Mouse (Mus musculus): ENCODE results near the gene Fam234b. TPM values are rescaled to one million over a fixed set of nuclear protein-coding genes. Genes with fewer than 3 reads are reported as not detected.

Fam234b gene
- polyA plus RNA-seq, 1 experiment from 2014 or later = 5.7 TPM

DNA sequence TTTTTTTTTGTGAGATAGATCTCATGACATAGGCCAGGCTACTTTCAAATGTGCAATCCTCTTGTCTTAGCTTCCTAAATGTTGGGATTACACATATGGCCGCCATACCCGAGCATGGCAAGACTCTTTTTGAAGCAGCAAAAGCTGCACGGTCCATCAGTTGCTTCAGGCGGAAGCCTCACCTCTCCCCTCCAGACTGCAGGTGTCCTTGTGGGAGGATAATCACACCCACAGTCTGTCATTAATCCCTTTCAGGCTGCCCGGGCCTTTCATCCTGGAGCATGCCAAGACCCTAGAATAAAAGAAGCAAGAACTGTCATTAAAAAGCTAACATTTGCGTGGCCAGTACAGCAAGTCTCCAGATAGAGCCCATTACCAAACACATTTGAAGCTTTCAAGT lies 71.8 kb downstream of the Fam234b start:
- no peaks in the 10 kb centered on the region for H3K27me3 ChIP-seq (replicated peaks; ENCODE audit: insufficient read depth, low read length)
- 55% methylated on average over 6 of the region's 6 CpGs for WGBS
- H3K27ac ChIP-seq (ENCODE audit: low read length) = no peak overlapping the region
- DNase-seq (ENCODE audit: low spot score) (no peak), ATAC-seq (no peak)
- no peaks in the 10 kb centered on the region for H3K4me1 ChIP-seq (ENCODE audit: insufficient read depth, low read depth, low read length)
- H3K36me3 ChIP-seq (ENCODE audit: insufficient read depth, low read length) = no peaks in the 10 kb centered on the region
- no peak overlapping the region for H3K4me2 ChIP-seq (replicated peaks; ENCODE audit: low read depth, low read length)
- H3K9me3 ChIP-seq (ENCODE audit: low read length) = no peaks in the 10 kb centered on the region
- H3K4me3 ChIP-seq (ENCODE audit: low read depth, low read length) = no peak overlapping the region
- no peak for TF ChIP-seq EP300 (IDR thresholded peaks at IDR 0.05)
- no peak for TF ChIP-seq CTCF (IDR thresholded peaks at IDR 0.05)
- H3K9ac ChIP-seq (replicated peaks; ENCODE audit: low read depth) = no peak overlapping the region

- H3K36me3 ChIP-seq (ENCODE audit: insufficient read depth, low read length) = no peaks in the 10 kb centered on the region
- H3K9ac ChIP-seq (replicated peaks; ENCODE audit: low read depth) = no peak overlapping the region
- H3K4me1 ChIP-seq (ENCODE audit: insufficient read depth, low read depth, low read length) = no peaks in the 10 kb centered on the region
- WGBS = 53% methylated on average over 2 of the region's 2 CpGs
- TF ChIP-seq CTCF (IDR thresholded peaks at IDR 0.05) = no peak
- no peak for TF ChIP-seq EP300 (IDR thresholded peaks at IDR 0.05)
- H3K9me3 ChIP-seq (ENCODE audit: low read length) = no peaks in the 10 kb centered on the region
- no peak overlapping the region for H3K27ac ChIP-seq (ENCODE audit: low read length)
- ATAC-seq = peak; percentile 26
- H3K27me3 ChIP-seq (replicated peaks; ENCODE audit: insufficient read depth, low read length) = no peaks in the 10 kb centered on the region
- DNase-seq (ENCODE audit: low spot score) = peak; percentile 58
- no peak overlapping the region for H3K4me2 ChIP-seq (replicated peaks; ENCODE audit: low read depth, low read length)
- no peak overlapping the region for H3K4me3 ChIP-seq (ENCODE audit: low read depth, low read length)
These were observed 74.0 kb downstream of the Fam234b start for GRCm38 (mm10) chr6:135271761-135272160.

DNA sequence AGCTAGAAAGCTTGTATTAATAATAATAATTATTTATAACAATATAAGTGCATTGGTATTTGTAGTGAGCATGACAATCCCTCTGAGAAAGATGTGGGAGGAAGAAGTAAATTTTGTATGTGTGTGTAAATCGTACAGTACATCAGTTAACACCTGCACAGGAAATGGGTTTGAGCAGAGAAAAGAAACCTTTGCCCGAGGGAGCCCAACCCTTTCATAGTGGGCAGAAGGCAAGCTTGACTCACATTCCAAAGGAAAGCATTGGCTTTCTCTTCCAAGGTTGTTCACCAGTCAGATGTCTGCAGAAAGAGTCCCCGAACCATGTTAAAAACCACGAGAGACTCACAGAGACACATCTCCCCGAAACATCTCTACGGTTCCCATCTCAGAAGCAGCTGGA lies 75.3 kb downstream of the Fam234b start:
- no peaks in the 10 kb centered on the region for H3K36me3 ChIP-seq (ENCODE audit: insufficient read depth, low read length)
- no peak overlapping the region for H3K9ac ChIP-seq (replicated peaks; ENCODE audit: low read depth)
- WGBS = 85% methylated on average over 6 of the region's 6 CpGs
- no peak overlapping the region for H3K4me3 ChIP-seq (ENCODE audit: low read depth, low read length)
- H3K27me3 ChIP-seq (replicated peaks; ENCODE audit: insufficient read depth, low read length) = no peaks in the 10 kb centered on the region
- H3K9me3 ChIP-seq (ENCODE audit: low read length) = no peaks in the 10 kb centered on the region
- H3K4me2 ChIP-seq (replicated peaks; ENCODE audit: low read depth, low read length) = no peak overlapping the region
- no peak for TF ChIP-seq EP300 (IDR thresholded peaks at IDR 0.05)
- no peak for TF ChIP-seq CTCF (IDR thresholded peaks at IDR 0.05)
- ATAC-seq = no peak
- H3K27ac ChIP-seq (ENCODE audit: low read length) = no peak overlapping the region
- no peaks in the 10 kb centered on the region for H3K4me1 ChIP-seq (ENCODE audit: insufficient read depth, low read depth, low read length)
- DNase-seq (ENCODE audit: low spot score) = no peak

GRCm38 (mm10) chr6:135275231-135275630 lies 77.5 kb downstream of the Fam234b start:
- ATAC-seq (no peak), DNase-seq (ENCODE audit: low spot score) (no peak)
- Histone ChIP-seq H3K4me1 (ENCODE audit: insufficient read depth, low read depth, low read length) (no peaks in the 10 kb centered on the region), H3K36me3 (ENCODE audit: insufficient read depth, low read length) (no peaks in the 10 kb centered on the region), H3K9ac (replicated peaks; ENCODE audit: low read depth) (no peak overlapping the region), H3K27ac (ENCODE audit: low read length) (no peak overlapping the region), H3K4me2 (replicated peaks; ENCODE audit: low read depth, low read length) (no peak overlapping the region), H3K9me3 (ENCODE audit: low read length) (no peaks in the 10 kb centered on the region), H3K4me3 (ENCODE audit: low read depth, low read length) (no peak overlapping the region), H3K27me3 (replicated peaks; ENCODE audit: insufficient read depth, low read length) (no peaks in the 10 kb centered on the region)
- 64% methylated on average over 4 of the region's 4 CpGs for WGBS
- no peak for TF ChIP-seq EP300 (IDR thresholded peaks at IDR 0.05)

DNA sequence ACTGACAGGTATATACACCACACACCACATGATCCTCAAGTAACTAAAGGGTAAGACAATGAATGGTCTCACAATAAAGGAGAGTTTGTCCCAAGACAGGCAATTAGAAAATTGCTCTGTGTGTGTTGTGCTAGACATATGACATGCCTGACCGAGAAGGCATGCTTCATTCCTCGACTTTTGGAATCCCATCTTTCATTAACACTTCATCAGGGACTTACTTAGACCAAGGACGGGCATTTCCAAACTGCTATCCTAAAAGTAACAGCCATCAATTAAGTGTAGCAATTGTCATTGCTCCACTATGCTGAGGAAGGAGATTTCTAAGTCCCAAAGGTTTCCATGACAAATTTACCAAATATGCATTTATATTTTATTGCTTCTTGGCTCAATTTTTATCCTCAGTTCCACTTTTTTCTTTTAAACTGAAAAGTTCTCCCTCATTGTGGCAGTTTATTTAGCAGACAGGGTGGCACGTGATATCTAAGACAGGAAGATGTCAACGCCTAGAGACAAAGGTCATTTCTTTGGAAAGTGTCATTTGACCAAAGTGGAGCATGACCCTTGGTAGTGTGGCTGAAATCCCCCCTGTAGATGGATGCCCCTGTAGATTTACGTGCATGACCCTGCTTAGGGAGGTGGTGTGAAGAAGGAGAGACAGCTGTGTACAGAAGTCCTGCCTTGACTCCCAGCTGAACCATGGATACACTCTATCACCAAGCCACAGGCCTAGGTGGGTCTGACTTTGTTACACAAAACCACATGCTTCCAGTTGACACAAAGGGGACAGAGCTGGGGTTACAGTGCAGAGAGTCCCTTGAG lies 78.9 kb downstream of the Fam234b start:
- peak; percentile 37 for TF ChIP-seq EP300 (IDR thresholded peaks at IDR 0.05)
- TF ChIP-seq CTCF (IDR thresholded peaks at IDR 0.05) = no peak
- Histone ChIP-seq H3K4me3 (ENCODE audit: low read depth, low read length) (no peak overlapping the region), H3K4me2 (replicated peaks; ENCODE audit: low read depth, low read length) (no peak overlapping the region), H3K9me3 (ENCODE audit: low read length) (no peaks in the 10 kb centered on the region), H3K4me1 (ENCODE audit: insufficient read depth, low read depth, low read length) (no peaks in the 10 kb centered on the region), H3K27ac (ENCODE audit: low read length) (no peak overlapping the region), H3K27me3 (replicated peaks; ENCODE audit: insufficient read depth, low read length) (no peaks in the 10 kb centered on the region), H3K9ac (replicated peaks; ENCODE audit: low read depth) (no peak overlapping the region), H3K36me3 (ENCODE audit: insufficient read depth, low read length) (no peaks in the 10 kb centered on the region)
- peak; percentile 87 for ATAC-seq
- peak; percentile 91 for DNase-seq (ENCODE audit: low spot score)
- WGBS = 54% methylated on average over 6 of the region's 6 CpGs

- Histone ChIP-seq H3K36me3 (ENCODE audit: insufficient read depth, low read length) (no peaks in the 10 kb centered on the region), H3K4me3 (ENCODE audit: low read depth, low read length) (no peak overlapping the region), H3K27ac (ENCODE audit: low read length) (no peak overlapping the region), H3K9ac (replicated peaks; ENCODE audit: low read depth) (no peak overlapping the region), H3K9me3 (ENCODE audit: low read length) (no peaks in the 10 kb centered on the region), H3K4me1 (ENCODE audit: insufficient read depth, low read depth, low read length) (no peaks in the 10 kb centered on the region), H3K27me3 (replicated peaks; ENCODE audit: insufficient read depth, low read length) (no peaks in the 10 kb centered on the region), H3K4me2 (replicated peaks; ENCODE audit: low read depth, low read length) (no peak overlapping the region)
- ATAC-seq (no peak), DNase-seq (ENCODE audit: low spot score) (no peak)
- no peak for TF ChIP-seq CTCF (IDR thresholded peaks at IDR 0.05)
- no peak for TF ChIP-seq EP300 (IDR thresholded peaks at IDR 0.05)
- 89% methylated on average over 6 of the region's 6 CpGs for WGBS
These were observed 80.5 kb downstream of the Fam234b start for GRCm38 (mm10) chr6:135278302-135278701.

Measured in lung, postnatal 0 days (tissue).